Mouse (Mus musculus): ENCODE measurements at regions not wholly inside any gene's neighbourhood (a gene's known extent, or its start where the extent isn't known, plus 50 kb on each side); places are given as distances from the start of the nearest gene placed in this dataset.

GRCm38 (mm10) chr2:47994185-47994584 lies 819.7 kb upstream of the Acvr2a start:
- Histone ChIP-seq H3K9ac (ENCODE audit: control insufficient read depth, low read depth, low read length, poor library complexity, severe bottlenecking) (no peak overlapping the region), H3K9me3 (replicated peaks; ENCODE audit: insufficient read depth, low read length) (no peaks in the 10 kb centered on the region), H3K36me3 (ENCODE audit: control insufficient read depth in 1 of 2, insufficient read depth in 2 of 2, low read length in 2 of 2) (no peaks in the 10 kb centered on the region), H3K27ac (ENCODE audit: control insufficient read depth, low read depth, low read length) (no peak overlapping the region), H3K79me2 (ENCODE audit: control insufficient read depth, insufficient read depth, low read length, poor library complexity) (no peaks in the 10 kb centered on the region), H3K27me3 (ENCODE audit: control insufficient read depth in 1 of 2, insufficient read depth in 2 of 2, low read length in 2 of 2) (no peaks in the 10 kb centered on the region), H3K4me1 (ENCODE audit: control insufficient read depth in 1 of 2, insufficient read depth in 2 of 2, low read length in 2 of 2) (no peaks in the 10 kb centered on the region), H3K4me3 (ENCODE audit: control insufficient read depth in 1 of 2, insufficient read depth in 1 of 2, low read depth in 2 of 2, low read length in 2 of 2) (no peak overlapping the region)
- no peak for TF ChIP-seq CHD1 (IDR thresholded peaks at IDR 0.05; ENCODE audit: low read depth, low read length)
- no peak for TF ChIP-seq RAD21 (IDR thresholded peaks at IDR 0.05; ENCODE audit: low read depth, low read length)
- TF ChIP-seq KAT2A (conservative IDR thresholded peaks at IDR 0.05; ENCODE audit: low read depth, low read length) = no peak
- TF ChIP-seq NRF1 (IDR thresholded peaks at IDR 0.05; ENCODE audit: insufficient read depth, low read depth, low read length, poor library complexity, severe bottlenecking) = no peak
- DNase-seq (ENCODE audit: low read depth, low spot score) = no peak

- H3K79me2 ChIP-seq (ENCODE audit: control insufficient read depth, insufficient read depth, low read length, poor library complexity) = no peaks in the 10 kb centered on the region
- no peak for TF ChIP-seq MXI1 (IDR thresholded peaks at IDR 0.05; ENCODE audit: low read depth, low read length)
- no peak for TF ChIP-seq POLR2AphosphoS5 (IDR thresholded peaks at IDR 0.05; ENCODE audit: borderline replicate concordance, low read depth, low read length)
- no peak for TF ChIP-seq UBTF (IDR thresholded peaks at IDR 0.05; ENCODE audit: borderline replicate concordance, insufficient read depth, low read depth, low read length)
- no peak for TF ChIP-seq E2F4 (IDR thresholded peaks at IDR 0.05; ENCODE audit: borderline replicate concordance, low read depth, low read length)
- H3K36me3 ChIP-seq (ENCODE audit: control insufficient read depth in 1 of 2, insufficient read depth in 2 of 2, low read length in 2 of 2) = no peaks in the 10 kb centered on the region
- H3K4me3 ChIP-seq (ENCODE audit: control insufficient read depth in 1 of 2, insufficient read depth in 1 of 2, low read depth in 2 of 2, low read length in 2 of 2) = no peak overlapping the region
- no peak for DNase-seq (ENCODE audit: low read depth, low spot score)
- H3K9ac ChIP-seq (ENCODE audit: control insufficient read depth, low read depth, low read length, poor library complexity, severe bottlenecking) = no peak overlapping the region
- H3K27ac ChIP-seq (ENCODE audit: control insufficient read depth, low read depth, low read length) = no peak overlapping the region
- no peaks in the 10 kb centered on the region for H3K4me1 ChIP-seq (ENCODE audit: control insufficient read depth in 1 of 2, insufficient read depth in 2 of 2, low read length in 2 of 2)
- no peaks in the 10 kb centered on the region for H3K27me3 ChIP-seq (ENCODE audit: control insufficient read depth in 1 of 2, insufficient read depth in 2 of 2, low read length in 2 of 2)
- no peaks in the 10 kb centered on the region for H3K9me3 ChIP-seq (replicated peaks; ENCODE audit: insufficient read depth, low read length)
Observed at GRCm38 (mm10) chr2:48001230-48001629, 812.7 kb upstream of the Acvr2a start.

- Histone ChIP-seq H3K9ac (ENCODE audit: control insufficient read depth, low read depth, low read length, poor library complexity, severe bottlenecking) (no peak overlapping the region), H3K27me3 (ENCODE audit: control insufficient read depth in 1 of 2, insufficient read depth in 2 of 2, low read length in 2 of 2) (no peaks in the 10 kb centered on the region), H3K9me3 (replicated peaks; ENCODE audit: insufficient read depth, low read length) (no peaks in the 10 kb centered on the region), H3K4me1 (ENCODE audit: control insufficient read depth in 1 of 2, insufficient read depth in 2 of 2, low read length in 2 of 2) (no peaks in the 10 kb centered on the region), H3K36me3 (ENCODE audit: control insufficient read depth in 1 of 2, insufficient read depth in 2 of 2, low read length in 2 of 2) (no peaks in the 10 kb centered on the region), H3K27ac (ENCODE audit: control insufficient read depth, low read depth, low read length) (no peak overlapping the region), H3K79me2 (ENCODE audit: control insufficient read depth, insufficient read depth, low read length, poor library complexity) (no peaks in the 10 kb centered on the region), H3K4me3 (ENCODE audit: control insufficient read depth in 1 of 2, insufficient read depth in 1 of 2, low read depth in 2 of 2, low read length in 2 of 2) (no peak overlapping the region)
- DNase-seq (ENCODE audit: low read depth, low spot score) = peak; percentile 63
- TF ChIP-seq POLR2A (IDR thresholded peaks at IDR 0.05; ENCODE audit: control insufficient read depth in 1 of 2, insufficient read depth in 1 of 2, low read depth in 1 of 2, low read length in 2 of 2, poor library complexity in 1 of 2) (no peak), ZC3H11A (IDR thresholded peaks at IDR 0.05; ENCODE audit: low read depth, low read length) (peak; percentile 56), RAD21 (IDR thresholded peaks at IDR 0.05; ENCODE audit: low read depth, low read length) (peak; percentile 72), GATA1 (IDR thresholded peaks at IDR 0.05; ENCODE audit: low read depth, low read length) (0 out of 2 replicates have a peak, but pooled peaks have one; percentile 22), CHD1 (IDR thresholded peaks at IDR 0.05; ENCODE audit: low read depth, low read length) (no peak), SMC3 (IDR thresholded peaks at IDR 0.05; ENCODE audit: low read depth, low read length) (peak; percentile 83), ETS1 (IDR thresholded peaks at IDR 0.05; ENCODE audit: low read depth, low read length) (no peak), RCOR1 (IDR thresholded peaks at IDR 0.05; ENCODE audit: low read depth, low read length) (no peak), CTCF (IDR thresholded peaks at IDR 0.05 in 2 of 3, conservative IDR thresholded peaks at IDR 0.05 in 1 of 3; ENCODE audit: control insufficient read depth in 1 of 3, insufficient read depth in 1 of 3, low read depth in 2 of 3, low read length in 3 of 3, poor library complexity in 1 of 3, severe bottlenecking in 1 of 3) (peak in 2 of 3 experiments; percentile 32 to 69; a peak in 3 of 6 replicates)
Observed at GRCm38 (mm10) chr2:48001800-48002507, 812.0 kb upstream of the Acvr2a start.

Data from MEL (cell line).